Mouse (Mus musculus) erythroid progenitor cell, adult 5-6 weeks (primary cell): ENCODE data around the gene Fbxo6. TPM values are rescaled to one million over a fixed set of nuclear protein-coding genes. Genes with fewer than 3 reads are reported as not detected.

Experiments used
- ATAC-seq: replicated peaks from 2 replicates; pipeline ENCODE4 v1.8.0; 2016; ENCODE audit warnings: moderate number of reproducible peaks, mild to moderate bottlenecking, moderate TSS enrichment, inconsistent platforms; ENCODE audit not compliant: poor library complexity, low FRiP score, severe bottlenecking
- total RNA-seq, 2 experiments: library from RNA; stranded (forward) in 1 of 2; stranded (reverse) in 1 of 2; fragments of 150-400 nt in 1 of 2; fragments of 186-747, 209-891 nt in 1 of 2; gene quantifications; 2 replicates each; pipeline versions ENCODE4 v1.2.3 to v1.2.4; 2015 to 2017; ENCODE audit warnings: low replicate concordance in 2 of 2

The Fbxo6 gene
- total RNA-seq, 2 experiments from 2014 or later = not detected

DNA sequence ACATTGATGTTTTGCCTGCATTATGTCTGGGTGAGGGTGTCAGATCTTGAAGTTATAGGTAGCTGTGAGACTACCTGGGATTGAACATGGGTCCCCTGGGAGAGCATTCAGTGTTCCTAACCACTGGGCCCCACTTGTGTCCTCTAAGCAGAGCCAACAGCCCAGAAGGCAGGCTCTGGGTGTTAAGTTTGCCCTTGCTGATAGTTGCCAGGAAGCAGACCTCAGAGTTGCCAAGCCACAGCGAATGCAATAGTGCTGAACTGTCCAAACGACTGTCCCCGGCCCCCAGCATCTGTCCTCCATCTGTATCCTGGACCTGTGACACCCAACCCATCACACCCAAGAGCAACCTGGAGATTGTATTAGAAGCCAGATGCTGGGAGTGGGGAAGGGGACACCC is 53.3 kb downstream of the Fbxo6 start:
- no peak for ATAC-seq

DNA sequence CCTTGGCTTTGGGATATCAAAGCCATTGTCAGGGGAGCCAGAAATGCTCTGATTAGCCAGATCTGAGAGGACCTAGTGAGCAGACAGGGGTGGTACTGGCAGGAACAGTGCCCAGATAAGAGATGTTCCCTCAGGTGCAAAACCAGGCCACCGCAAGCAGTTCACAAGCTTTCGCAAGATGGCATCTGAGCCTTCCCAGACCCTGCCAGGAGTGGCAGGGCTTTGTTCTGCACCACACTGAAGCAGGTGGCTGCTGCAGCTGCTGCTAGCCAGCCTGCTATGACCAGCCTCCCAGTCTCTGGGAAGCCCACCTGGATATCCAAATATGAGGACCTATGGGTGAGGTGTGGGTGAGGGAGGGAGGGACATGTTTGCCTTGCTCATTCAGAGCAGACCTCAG is 54.0 kb downstream of the Fbxo6 start:
- ATAC-seq = no peak

Other genes with a start within 250 kb of the Fbxo6 start
- gene Mfn2, start 247.4 kb downstream of the Fbxo6 start, total RNA-seq (2015; ENCODE audit: low replicate concordance) = 15.1 and 18.0 TPM in 2 replicates
- 6.8 and 17.8 TPM in 2 replicates for gene Mfn2, start 247.4 kb downstream of the Fbxo6 start, total RNA-seq (2017; ENCODE audit: low replicate concordance)
- gene Plod1, start 215.4 kb downstream of the Fbxo6 start, total RNA-seq (2015; ENCODE audit: low replicate concordance) = 3.6 and 5.9 TPM in 2 replicates
- gene Plod1, start 215.4 kb downstream of the Fbxo6 start, total RNA-seq (2017; ENCODE audit: low replicate concordance) = 4.8 and 5.5 TPM in 2 replicates
- gene 2510039O18Rik, start 211.2 kb downstream of the Fbxo6 start, total RNA-seq (2015; ENCODE audit: low replicate concordance) = 19.3 and 20.5 TPM in 2 replicates
- 17.7 and 18.9 TPM in 2 replicates for gene 2510039O18Rik, start 211.2 kb downstream of the Fbxo6 start, total RNA-seq (2017; ENCODE audit: low replicate concordance)
- gene Nppb, start 166.4 kb downstream of the Fbxo6 start, total RNA-seq (2015; ENCODE audit: low replicate concordance) = not detected in 2 replicates
- not detected in 2 replicates for gene Nppb, start 166.4 kb downstream of the Fbxo6 start, total RNA-seq (2017; ENCODE audit: low replicate concordance)
- gene Nppa, start 151.4 kb downstream of the Fbxo6 start, total RNA-seq (2015; ENCODE audit: low replicate concordance) = not detected in 2 replicates
- gene Nppa, start 151.4 kb downstream of the Fbxo6 start, total RNA-seq (2017; ENCODE audit: low replicate concordance) = not detected in 2 replicates
- gene Clcn6, start 113.3 kb downstream of the Fbxo6 start, total RNA-seq (2015; ENCODE audit: low replicate concordance) = 1.3 and 2.5 TPM in 2 replicates
- 1.7 and 2.7 TPM in 2 replicates for gene Clcn6, start 113.3 kb downstream of the Fbxo6 start, total RNA-seq (2017; ENCODE audit: low replicate concordance)
- gene Mthfr, start 113.1 kb downstream of the Fbxo6 start, total RNA-seq (2015; ENCODE audit: low replicate concordance) = 5.8 and 8.0 TPM in 2 replicates
- gene Mthfr, start 113.1 kb downstream of the Fbxo6 start, total RNA-seq (2017; ENCODE audit: low replicate concordance) = 2.0 and 7.1 TPM in 2 replicates
- gene Agtrap, start 64.1 kb downstream of the Fbxo6 start, total RNA-seq (2015; ENCODE audit: low replicate concordance) = 4.6 and 5.8 TPM in 2 replicates
- gene Agtrap, start 64.1 kb downstream of the Fbxo6 start, total RNA-seq (2017; ENCODE audit: low replicate concordance) = 3.6 and 4.1 TPM in 2 replicates
- 11.5 and 20.5 TPM in 2 replicates for gene Mad2l2, start 21.8 kb downstream of the Fbxo6 start, total RNA-seq (2015; ENCODE audit: low replicate concordance)
- 0.30 and 5.5 TPM in 2 replicates for gene Mad2l2, start 21.8 kb downstream of the Fbxo6 start, total RNA-seq (2017; ENCODE audit: low replicate concordance)
- 0.42 TPM in 1 of 2 replicates, not detected in the other for gene Draxin, start 21.4 kb downstream of the Fbxo6 start, total RNA-seq (2015; ENCODE audit: low replicate concordance)
- gene Draxin, start 21.4 kb downstream of the Fbxo6 start, total RNA-seq (2017; ENCODE audit: low replicate concordance) = not detected in 2 replicates
- 1.1 TPM in 1 of 2 replicates, not detected in the other for gene Fbxo44, start 8.3 kb upstream of the Fbxo6 start, total RNA-seq (2015; ENCODE audit: low replicate concordance)
- gene Fbxo44, start 8.3 kb upstream of the Fbxo6 start, total RNA-seq (2017; ENCODE audit: low replicate concordance) = not detected in 2 replicates
- not detected in 2 replicates for gene Fbxo2, start 8.5 kb upstream of the Fbxo6 start, total RNA-seq (2015; ENCODE audit: low replicate concordance)
- not detected in 2 replicates for gene Fbxo2, start 8.5 kb upstream of the Fbxo6 start, total RNA-seq (2017; ENCODE audit: low replicate concordance)
- gene Disp3, start 135.8 kb upstream of the Fbxo6 start, total RNA-seq (2015; ENCODE audit: low replicate concordance) = not detected in 2 replicates
- not detected in 2 replicates for gene Disp3, start 135.8 kb upstream of the Fbxo6 start, total RNA-seq (2017; ENCODE audit: low replicate concordance)